Mouse (Mus musculus) midbrain, embryonic 14.5 days (tissue): ENCODE measurements at regions not wholly inside any gene's neighbourhood (a gene's known extent, or its start where the extent isn't known, plus 50 kb on each side); places are given as distances from the start of the nearest gene placed in this dataset.
A peak's percentile ranks its signal among the peaks of the same experiment; 100 is the strongest.

Experiments used
- ATAC-seq: fragments of 200-750 bp; cut with Nextera tagmentation; 2 replicates; pipeline ENCODE4 v1.8.0; 2017; ENCODE audit warnings: moderate number of reproducible peaks, moderate library complexity; ENCODE audit not compliant: low FRiP score, low TSS enrichment
- DNase-seq: peaks from one replicate; pipeline ENCODE4 v3.0.0-alpha.2; 2015
- H3K27ac ChIP-seq: fragments of 300-500 bp; sonication (generic); replicated peaks from 2 replicates; pipeline ENCODE4 v1.5.1; 2014; ENCODE audit warnings: mild to moderate bottlenecking, low read depth, low read length, moderate library complexity
- H3K27me3 ChIP-seq: fragments of 300-500 bp; sonication (generic); 2 replicates; pipeline ENCODE4 v1.6.1; 2014; ENCODE audit warnings: low read length, control low read depth, mixed read lengths; ENCODE audit not compliant: control insufficient read depth, insufficient read depth
- H3K36me3 ChIP-seq: fragments of 300-500 bp; sonication (generic); 2 replicates; pipeline ENCODE4 v1.6.1; 2014; ENCODE audit warnings: low read length, control low read depth; ENCODE audit not compliant: control insufficient read depth, insufficient read depth
- H3K4me1 ChIP-seq: fragments of 300-500 bp; sonication (generic); 2 replicates; pipeline ENCODE4 v1.6.1; 2014; ENCODE audit warnings: mild to moderate bottlenecking, antibody characterized with exemption, low read length, control low read depth; ENCODE audit not compliant: control insufficient read depth, insufficient read depth
- H3K4me2 ChIP-seq: fragments of 300-500 bp; sonication (generic); 2 replicates; pipeline ENCODE4 v1.6.1; 2014; ENCODE audit warnings: mild to moderate bottlenecking, low read length, moderate library complexity
- H3K4me3 ChIP-seq: fragments of 300-500 bp; sonication (generic); replicated peaks from 2 replicates; pipeline ENCODE4 v1.5.1; 2014; ENCODE audit warnings: low read depth, low read length
- H3K9ac ChIP-seq: fragments of 300-500 bp; sonication (generic); replicated peaks from 2 replicates; pipeline ENCODE4 v1.6.1; 2014; ENCODE audit warnings: mild to moderate bottlenecking, low read length, moderate library complexity
- H3K9me3 ChIP-seq: fragments of 300-500 bp; sonication (generic); 2 replicates; pipeline ENCODE4 v1.6.1; 2016; ENCODE audit warnings: low read length, control low read depth, mixed read lengths; ENCODE audit not compliant: control insufficient read depth
- WGBS: fragments of 180-500 bp; shearing (Covaris S2); extraction: QIAGEN DNeasy Blood & Tissue Kit; methylation state at CpG from one replicate; pipeline ENCODE4 v1.1.7; 2014; 5-methylcytosine and 5-hydroxymethylcytosine counted together

DNA sequence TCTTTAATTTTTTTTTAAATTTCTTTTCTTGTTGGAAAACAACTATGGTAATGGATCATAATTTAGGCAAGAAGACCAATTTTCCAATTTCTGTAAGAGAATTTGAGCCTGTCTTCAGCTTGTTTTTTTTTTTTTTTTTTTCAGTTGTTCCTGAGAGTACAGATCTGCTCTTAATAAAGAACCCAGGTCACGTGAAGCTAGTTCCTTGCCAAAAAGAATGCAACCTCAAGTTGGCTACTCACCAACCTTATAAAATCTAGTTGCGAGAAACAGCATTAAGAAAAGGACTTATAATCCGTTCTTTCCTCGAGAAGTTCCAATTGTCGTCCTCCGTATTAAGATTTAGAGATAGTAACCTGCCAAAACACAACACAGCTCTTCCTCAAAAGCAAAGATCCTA is 58.3 kb upstream of the Intu start:
- Histone ChIP-seq H3K4me1 (no peaks in the 10 kb centered on the region), H3K9me3 (no peaks in the 10 kb centered on the region; the same call in 1 of the 2 replicates), H3K27me3 (no peaks in the 10 kb centered on the region), H3K27ac (no peak overlapping the region), H3K9ac (no peak overlapping the region), H3K4me3 (no peak overlapping the region), H3K4me2 (no peak overlapping the region), H3K36me3 (no peaks in the 10 kb centered on the region)
- no peak for DNase-seq
- WGBS = 94% methylated on average over 6 of the region's 6 CpGs
- no peak for ATAC-seq

DNA sequence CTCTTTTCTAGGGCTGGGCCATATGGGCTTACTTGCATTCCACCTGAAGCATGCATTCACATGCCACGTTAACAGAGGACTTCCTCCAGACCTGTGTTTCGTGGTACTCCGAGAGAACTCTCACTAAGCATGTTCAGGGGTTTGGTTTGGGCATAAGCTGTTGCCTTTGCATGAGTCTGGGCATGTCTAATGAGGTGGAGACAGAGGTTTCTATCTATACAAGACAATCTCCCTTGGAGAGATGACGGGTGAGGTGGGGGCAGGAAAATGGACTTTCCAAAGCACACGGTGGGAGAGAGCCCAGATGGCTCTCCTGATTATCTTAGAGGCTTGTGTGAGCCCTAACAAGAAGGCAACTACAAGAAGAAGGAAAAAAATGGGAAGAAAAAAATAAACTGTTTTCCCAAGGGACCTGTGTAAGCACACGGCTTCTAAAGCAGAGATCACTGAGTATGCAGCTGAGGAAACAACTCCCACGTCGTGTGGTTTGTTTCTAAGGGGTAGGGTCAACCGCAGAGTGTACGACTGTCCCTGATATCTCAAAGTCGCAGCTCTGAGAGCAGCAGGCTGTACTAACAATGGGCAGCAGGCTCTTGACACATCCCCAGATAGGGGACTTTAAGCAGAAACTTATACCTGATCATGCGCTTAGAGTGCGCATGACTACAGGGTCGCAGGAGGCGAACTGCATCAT is 50.7 kb upstream of the Intu start:
- H3K9ac ChIP-seq = no peak overlapping the region
- peak; percentile 11 for DNase-seq
- H3K36me3 ChIP-seq = no peaks in the 10 kb centered on the region
- H3K9me3 ChIP-seq = no peaks in the 10 kb centered on the region
- no peaks in the 10 kb centered on the region for H3K4me1 ChIP-seq
- WGBS = 87% methylated on average over 15 of the region's 15 CpGs
- no peak overlapping the region for H3K4me3 ChIP-seq
- no peak overlapping the region for H3K27ac ChIP-seq
- ATAC-seq = no peak
- no peaks in the 10 kb centered on the region for H3K27me3 ChIP-seq
- no peak overlapping the region for H3K4me2 ChIP-seq
